Mouse (Mus musculus) ES-Bruce4 (cell line): ENCODE measurements at regions not wholly inside any gene's neighbourhood (a gene's known extent, or its start where the extent isn't known, plus 50 kb on each side); places are given as distances from the start of the nearest gene placed in this dataset.

Experiments
- H3K27ac ChIP-seq: 2 replicates; pipeline ENCODE4 v1.5.1; 2012; ENCODE audit warnings: low read length, inconsistent platforms; ENCODE audit not compliant: insufficient read depth
- H3K27me3 ChIP-seq: 2 replicates; pipeline ENCODE4 v1.6.1; 2012; ENCODE audit warnings: mild to moderate bottlenecking, low read length, inconsistent platforms; ENCODE audit not compliant: control insufficient read depth, poor library complexity, insufficient read depth, severe bottlenecking
- H3K36me3 ChIP-seq: 2 replicates; pipeline ENCODE4 v1.6.1; 2012; ENCODE audit warnings: inconsistent platforms, mild to moderate bottlenecking, low read length, moderate library complexity; ENCODE audit not compliant: control insufficient read depth, poor library complexity, insufficient read depth, severe bottlenecking
- H3K4me1 ChIP-seq: one replicate; pipeline ENCODE4 v1.8.1; 2011; ENCODE audit warnings: low read length; ENCODE audit not compliant: control insufficient read depth, insufficient read depth
- H3K4me3 ChIP-seq: 2 replicates; pipeline ENCODE4 v1.5.1; 2011; ENCODE audit warnings: low read depth, mild to moderate bottlenecking, low read length
- H3K9ac ChIP-seq: 2 replicates; pipeline ENCODE4 v1.6.1; 2012; ENCODE audit warnings: low read depth, mild to moderate bottlenecking, inconsistent platforms; ENCODE audit not compliant: poor library complexity, severe bottlenecking
- H3K9me3 ChIP-seq: replicated peaks from 2 replicates; pipeline ENCODE4 v1.6.1; 2012; ENCODE audit warnings: mild to moderate bottlenecking, low read length, inconsistent platforms; ENCODE audit not compliant: control insufficient read depth, poor library complexity, insufficient read depth, severe bottlenecking
- CTCF ChIP-seq: IDR thresholded peaks from one replicate; pipeline ENCODE4 v1.8.1; 2011; ENCODE audit warnings: low read depth, low read length
- EP300 ChIP-seq: IDR thresholded peaks from 2 replicates; pipeline ENCODE4 v1.6.1; 2011; ENCODE audit warnings: low read depth, low read length; ENCODE audit not compliant: insufficient read depth
- POLR2A ChIP-seq: IDR thresholded peaks from one replicate; pipeline ENCODE4 v1.8.1; 2011; ENCODE audit warnings: low read length; ENCODE audit not compliant: insufficient read depth

GRCm38 (mm10) chr13:6212550-6212949 is 335.4 kb upstream of the Pitrm1 start:
- no peaks in the 10 kb centered on the region for H3K9me3 ChIP-seq

GRCm38 (mm10) chr13:6214189-6214588 is 333.8 kb upstream of the Pitrm1 start:
- Histone ChIP-seq H3K4me3 (no peak overlapping the region), H3K36me3 (no peaks in the 10 kb centered on the region), H3K27me3 (no peaks in the 10 kb centered on the region), H3K4me1 (no peaks in the 10 kb centered on the region), H3K27ac (no peak overlapping the region), H3K9ac (no peak overlapping the region), H3K9me3 (no peaks in the 10 kb centered on the region)
- TF ChIP-seq EP300: no peak
- TF ChIP-seq CTCF: no peak

More at GRCm38 (mm10) chr13:6212550-6212949, 335.4 kb upstream of the Pitrm1 start:
- H3K27me3 ChIP-seq: no peaks in the 10 kb centered on the region
- TF ChIP-seq EP300 (no peak), POLR2A (no peak), CTCF (no peak)
- no peaks in the 10 kb centered on the region for H3K36me3 ChIP-seq
- H3K9ac ChIP-seq: no peak overlapping the region
- no peak overlapping the region for H3K27ac ChIP-seq
- H3K4me3 ChIP-seq: no peak overlapping the region
- no peaks in the 10 kb centered on the region for H3K4me1 ChIP-seq

GRCm38 (mm10) chr13:6226087-6226643 is 321.8 kb upstream of the Pitrm1 start:
- no peaks in the 10 kb centered on the region for H3K27me3 ChIP-seq
- H3K9ac ChIP-seq: no peak overlapping the region
- H3K4me1 ChIP-seq: no peaks in the 10 kb centered on the region
- TF ChIP-seq CTCF (no peak), EP300 (no peak), POLR2A (no peak)
- H3K27ac ChIP-seq: no peak overlapping the region
- no peaks in the 10 kb centered on the region for H3K9me3 ChIP-seq
- H3K4me3 ChIP-seq: no peak overlapping the region
- no peaks in the 10 kb centered on the region for H3K36me3 ChIP-seq

GRCm38 (mm10) chr13:6228278-6228677 is 319.7 kb upstream of the Pitrm1 start:
- H3K4me3 ChIP-seq: no peak overlapping the region
- H3K27ac ChIP-seq: no peak overlapping the region
- H3K36me3 ChIP-seq: no peaks in the 10 kb centered on the region

GRCm38 (mm10) chr13:6235394-6235793 is 312.6 kb upstream of the Pitrm1 start:
- no peak for TF ChIP-seq CTCF
- Histone ChIP-seq H3K27me3 (no peaks in the 10 kb centered on the region), H3K27ac (no peak overlapping the region), H3K9ac (no peak overlapping the region), H3K4me3 (no peak overlapping the region), H3K36me3 (no peaks in the 10 kb centered on the region), H3K4me1 (no peaks in the 10 kb centered on the region), H3K9me3 (no peaks in the 10 kb centered on the region)

More at GRCm38 (mm10) chr13:6228278-6228677, 319.7 kb upstream of the Pitrm1 start:
- Histone ChIP-seq H3K27me3 (no peaks in the 10 kb centered on the region), H3K9me3 (no peaks in the 10 kb centered on the region), H3K4me1 (no peaks in the 10 kb centered on the region), H3K9ac (no peak overlapping the region)
- TF ChIP-seq POLR2A: no peak
- TF ChIP-seq CTCF: no peak

GRCm38 (mm10) chr13:6236503-6236902 is 311.4 kb upstream of the Pitrm1 start:
- Histone ChIP-seq H3K4me1 (no peaks in the 10 kb centered on the region), H3K36me3 (no peaks in the 10 kb centered on the region), H3K9ac (no peak overlapping the region), H3K9me3 (no peaks in the 10 kb centered on the region), H3K4me3 (no peak overlapping the region), H3K27ac (no peak overlapping the region), H3K27me3 (no peaks in the 10 kb centered on the region)
- TF ChIP-seq CTCF: no peak
- no peak for TF ChIP-seq EP300
- no peak for TF ChIP-seq POLR2A
